Mouse (Mus musculus) heart, adult 8-10 months (tissue): Measurements from ENCODE around the gene Eddm3b. TPM values are rescaled to one million over a fixed set of nuclear protein-coding genes. Genes with fewer than 3 reads are reported as not detected.
"Not testable (repeated sequence)": the region's sequence is repeated elsewhere in the genome, so short reads cannot be mapped to it uniquely, and the experiment has no call there.

ENCODE experiments used
- DNase-seq: peaks from one replicate; pipeline ENCODE4 v3.0.0; 2022; ENCODE audit warnings: low spot score
- total RNA-seq, 4 experiments: library from RNA; stranded (reverse); gene quantifications; 2 replicates each; pipeline ENCODE4 v1.2.4; 2022

Gene Eddm3b
- total RNA-seq, 4 experiments from 2014 or later: not detected

- peak; percentile 35 for DNase-seq
Observed at GRCm38 (mm10) chr14:51143287-51143686, 29.1 kb downstream of the Eddm3b start.

DNA sequence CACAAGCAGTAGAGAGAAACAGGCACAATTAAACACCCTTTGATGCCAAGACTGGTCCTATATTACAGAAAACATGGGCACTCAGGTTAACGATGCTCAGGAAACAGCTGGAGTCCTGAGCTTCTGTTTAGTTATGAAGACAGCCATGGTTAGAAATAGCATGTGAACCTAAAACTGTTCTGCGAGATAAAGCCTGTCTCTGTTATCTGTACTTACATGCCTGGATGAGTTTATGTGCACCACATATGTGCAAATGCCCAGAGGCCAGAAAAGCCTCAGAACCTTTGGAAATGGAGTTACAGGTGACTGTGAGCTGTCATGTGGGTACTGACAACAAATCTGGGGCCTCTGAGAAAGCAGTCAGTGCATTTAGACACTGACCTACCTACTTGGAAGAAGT lies 29.7 kb downstream of the Eddm3b start:
- no peak for DNase-seq

DNA sequence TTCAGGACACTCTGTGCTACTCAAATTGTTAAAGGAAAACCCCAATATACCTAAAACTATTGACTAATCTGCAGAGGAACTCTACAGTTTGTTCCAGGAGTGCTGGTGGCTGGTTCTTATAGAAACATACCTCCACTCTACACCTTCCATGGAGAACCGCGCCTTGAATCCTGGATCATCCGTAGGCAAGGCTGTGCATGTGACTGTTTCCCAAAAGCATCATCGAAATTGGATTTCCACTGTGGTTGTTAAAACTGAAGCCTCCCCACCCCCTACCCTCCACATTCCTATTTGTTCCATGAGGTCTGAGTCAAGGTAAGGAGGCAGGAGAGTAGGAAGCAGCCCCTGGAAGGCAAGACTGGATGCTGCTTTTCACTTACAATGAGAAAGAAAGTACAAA lies 30.2 kb downstream of the Eddm3b start:
- no peak for DNase-seq

GRCm38 (mm10) chr14:51145521-51145920 lies 31.3 kb downstream of the Eddm3b start:
- DNase-seq: no peak

GRCm38 (mm10) chr14:51146685-51147084 lies 32.5 kb downstream of the Eddm3b start, which contains the start of gene Rnase1:
Gene Rnase1 (minus strand): TSS chr14:51146785.
- no peak for DNase-seq

DNA sequence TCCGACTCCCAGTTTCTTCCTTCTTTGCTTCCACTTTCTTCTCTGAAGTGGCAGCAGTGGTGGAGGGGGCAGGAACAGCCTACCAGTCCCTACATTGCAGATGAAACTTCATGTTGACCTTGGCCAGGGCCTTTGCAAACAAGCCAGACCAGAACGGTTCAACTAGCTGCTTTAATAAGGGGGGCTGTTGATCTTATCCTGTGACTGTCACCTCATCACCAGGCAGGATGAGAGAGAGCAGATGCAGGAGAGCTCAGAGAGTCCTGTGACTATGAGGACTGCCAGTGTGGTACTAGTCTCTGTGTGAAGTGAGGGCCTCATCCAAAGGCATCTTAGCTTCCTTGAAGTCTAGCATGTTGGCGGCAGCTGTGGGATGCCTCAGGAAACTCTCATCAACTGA lies 33.8 kb downstream of the Eddm3b start:
- no peak for DNase-seq

- no peak for DNase-seq
Observed at GRCm38 (mm10) chr14:51149164-51149563, 34.9 kb downstream of the Eddm3b start.

DNA sequence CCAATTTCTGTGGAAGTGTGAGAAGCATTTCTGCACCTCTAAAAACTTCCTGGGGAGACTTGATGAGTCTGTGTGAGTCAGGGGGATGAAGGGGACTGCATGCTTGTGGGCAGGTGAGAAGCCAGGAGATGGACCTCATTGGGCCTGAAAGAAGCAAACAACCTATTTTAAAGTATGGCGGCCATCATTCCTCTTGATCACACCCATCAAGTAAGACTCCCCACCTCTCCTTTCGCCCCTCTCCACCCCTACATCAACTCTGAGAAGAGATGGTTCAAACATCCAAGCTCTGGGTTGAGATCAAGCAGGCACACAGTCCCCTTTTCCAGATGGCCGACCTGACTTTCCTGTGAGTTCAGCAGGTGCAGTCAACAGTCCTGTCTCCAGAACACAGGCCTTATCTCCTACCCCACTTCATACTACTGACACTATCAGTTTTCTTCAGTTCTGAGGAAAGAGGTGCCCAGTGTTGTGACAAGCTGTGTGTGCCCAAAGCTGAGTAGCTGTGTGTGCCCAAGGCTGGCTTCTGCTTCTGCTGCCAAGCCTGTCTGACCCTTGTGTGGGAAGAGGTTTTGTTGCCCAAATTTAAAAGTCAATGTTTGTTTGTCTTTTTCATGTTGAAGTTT lies 36.1 kb downstream of the Eddm3b start:
- no peak for DNase-seq

GRCm38 (mm10) chr14:51152249-51152870 lies 38.1 kb downstream of the Eddm3b start:
- DNase-seq: no peak

GRCm38 (mm10) chr14:51156056-51156735 lies 42.0 kb downstream of the Eddm3b start:
- no peak for DNase-seq

DNA sequence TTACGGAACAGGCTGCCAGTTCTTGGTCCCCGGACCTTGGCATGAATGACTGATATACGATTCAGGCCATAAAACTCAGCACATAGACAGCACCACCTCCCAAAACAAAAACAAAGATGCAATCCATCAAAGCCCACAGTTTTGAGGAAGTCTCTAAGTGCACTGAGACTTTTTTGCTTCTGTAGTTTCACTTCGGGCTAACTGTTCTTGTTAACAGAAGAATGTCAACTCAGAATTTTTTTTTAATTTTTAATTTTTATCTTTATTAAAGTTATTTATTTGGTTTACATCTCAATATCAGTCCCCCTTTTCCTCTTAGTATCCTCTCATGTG lies 42.5 kb downstream of the Eddm3b start:
- no peak for DNase-seq

DNA sequence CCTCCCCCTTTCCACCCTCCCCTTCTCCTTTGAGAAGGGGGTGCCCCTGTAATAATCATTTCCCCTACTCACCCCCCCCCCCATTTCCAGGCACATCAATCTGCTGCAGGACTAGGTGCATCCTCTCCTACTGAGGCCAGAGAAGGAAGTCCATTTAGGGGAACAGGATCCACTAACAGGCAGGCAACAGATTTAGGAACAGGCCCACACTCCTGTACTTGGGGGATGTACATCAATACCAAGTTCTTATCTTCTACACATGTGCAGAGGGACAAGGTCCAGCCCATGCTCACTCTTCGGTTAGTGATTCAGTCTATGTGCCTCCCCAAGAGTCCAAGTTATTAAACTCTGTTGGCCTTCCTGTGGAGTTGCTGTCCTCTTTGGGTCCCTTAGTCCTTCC lies 42.8 kb downstream of the Eddm3b start:
- no peak for DNase-seq

- DNase-seq: not testable (repeated sequence)
Observed at GRCm38 (mm10) chr14:51161976-51162375, 47.8 kb downstream of the Eddm3b start, which contains the start of gene Rnase2b. Gene Rnase2b (plus strand): TSS chr14:51162260.

GRCm38 (mm10) chr14:51163323-51163722 lies 49.1 kb downstream of the Eddm3b start:
- not testable (repeated sequence) for DNase-seq

DNA sequence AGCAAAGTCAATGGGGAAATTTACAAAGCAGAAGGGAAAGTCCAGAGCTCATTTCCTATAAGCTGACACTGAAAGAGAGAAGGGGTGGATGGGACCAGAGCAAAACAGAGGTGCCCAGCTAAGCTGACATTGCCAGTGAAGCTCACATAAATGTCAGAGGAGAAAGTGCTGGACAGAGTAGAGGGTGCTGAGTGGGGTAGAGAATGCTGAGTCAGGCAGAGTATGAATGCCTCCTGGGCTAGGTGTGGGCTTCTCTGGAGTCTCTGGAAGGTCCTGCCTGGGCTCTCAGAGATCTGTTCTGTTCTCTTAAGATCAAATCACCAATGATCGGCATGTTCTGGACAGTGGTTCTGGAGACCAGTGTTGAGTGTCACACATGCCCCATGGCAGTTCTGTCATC lies 51.2 kb downstream of the Eddm3b start:
- DNase-seq: no peak

- no peak for DNase-seq
Observed at GRCm38 (mm10) chr14:51166068-51166467, 51.8 kb downstream of the Eddm3b start.

Other genes starting within 250 kb of the Eddm3b start
- gene Tep1, start 243.9 kb upstream of the Eddm3b start, total RNA-seq: 10 to 100 TPM in 2 of 4 experiments, 1 to 10 TPM in 2; 8.0 to 12.1 (median 10.0) TPM
- 10 to 100 TPM; 13.4 to 33.6 (median 21.6) TPM for gene Klhl33, start 216.9 kb upstream of the Eddm3b start, total RNA-seq
- 10 to 100 TPM; 53.6 to 75.8 (median 70.5) TPM for gene Osgep, start 189.5 kb upstream of the Eddm3b start, total RNA-seq
- gene Apex1, start 189.5 kb upstream of the Eddm3b start, total RNA-seq: 10 to 100 TPM; 23.1 to 33.8 (median 26.7) TPM
- 10 to 100 TPM; 19.3 to 24.5 (median 20.6) TPM for gene Pip4p1, start 183.6 kb upstream of the Eddm3b start, total RNA-seq
- gene Pnp, start 183.3 kb upstream of the Eddm3b start, total RNA-seq: 10 to 100 TPM in 1 of 4 experiments, 1 to 10 TPM in 3; 8.0 to 10.9 (median 9.3) TPM
- gene Gm49342, start 169.9 kb upstream of the Eddm3b start, total RNA-seq: 10 to 100 TPM in 2 of 4 experiments, 1 to 10 TPM in 2; 6.8 to 12.3 (median 9.5) TPM
- 1 to 10 TPM in 1 of 4 experiments, under 1 TPM in 2, not detected in 1; 0.52 to 1.2 (median 0.84) TPM for gene Pnp2, start 158.4 kb upstream of the Eddm3b start, total RNA-seq
- under 1 TPM in 3 of 4 experiments, not detected in 1; 0.25 to 0.37 (median 0.27) TPM for gene Rnase10, start 106.7 kb upstream of the Eddm3b start, total RNA-seq
- not detected for gene Rnase9, start 72.6 kb upstream of the Eddm3b start, total RNA-seq
- gene Rnase11, start 64.3 kb upstream of the Eddm3b start, total RNA-seq: not detected
- not detected for gene Rnase12, start 56.8 kb upstream of the Eddm3b start, total RNA-seq
- not detected for gene Olfr750, start 40.0 kb upstream of the Eddm3b start, total RNA-seq
- 10 to 100 TPM; 38.7 to 52.9 (median 46.5) TPM for gene Rnase4, start 23.3 kb upstream of the Eddm3b start, total RNA-seq
- gene Ang, start 23.3 kb upstream of the Eddm3b start, total RNA-seq: 1 to 10 TPM; 3.6 to 9.2 (median 4.9) TPM
- under 1 TPM; 0.16 to 0.63 (median 0.33) TPM for gene Rnase6, start 9.5 kb downstream of the Eddm3b start, total RNA-seq
- gene Rnase1, start 32.4 kb downstream of the Eddm3b start, total RNA-seq: 1 to 10 TPM in 2 of 4 experiments, under 1 TPM in 1, not detected in 1; 0.29 to 1.4 (median 1.3) TPM
- gene Rnase2b, start 47.8 kb downstream of the Eddm3b start, total RNA-seq: not detected
- gene Ang2, start 84.7 kb downstream of the Eddm3b start, total RNA-seq: not detected
- not detected for gene Ear14, start 89.0 kb downstream of the Eddm3b start, total RNA-seq
- 10 to 100 TPM in 1 of 4 experiments, 1 to 10 TPM in 2, under 1 TPM in 1; 0.95 to 12.3 (median 2.4) TPM for gene Rnase2a, start 141.7 kb downstream of the Eddm3b start, total RNA-seq
- gene Gm7247, start 247.3 kb downstream of the Eddm3b start, total RNA-seq: not detected